Mouse (Mus musculus): Measurements from ENCODE around the gene Tgm2.

The Tgm2 gene

DNA sequence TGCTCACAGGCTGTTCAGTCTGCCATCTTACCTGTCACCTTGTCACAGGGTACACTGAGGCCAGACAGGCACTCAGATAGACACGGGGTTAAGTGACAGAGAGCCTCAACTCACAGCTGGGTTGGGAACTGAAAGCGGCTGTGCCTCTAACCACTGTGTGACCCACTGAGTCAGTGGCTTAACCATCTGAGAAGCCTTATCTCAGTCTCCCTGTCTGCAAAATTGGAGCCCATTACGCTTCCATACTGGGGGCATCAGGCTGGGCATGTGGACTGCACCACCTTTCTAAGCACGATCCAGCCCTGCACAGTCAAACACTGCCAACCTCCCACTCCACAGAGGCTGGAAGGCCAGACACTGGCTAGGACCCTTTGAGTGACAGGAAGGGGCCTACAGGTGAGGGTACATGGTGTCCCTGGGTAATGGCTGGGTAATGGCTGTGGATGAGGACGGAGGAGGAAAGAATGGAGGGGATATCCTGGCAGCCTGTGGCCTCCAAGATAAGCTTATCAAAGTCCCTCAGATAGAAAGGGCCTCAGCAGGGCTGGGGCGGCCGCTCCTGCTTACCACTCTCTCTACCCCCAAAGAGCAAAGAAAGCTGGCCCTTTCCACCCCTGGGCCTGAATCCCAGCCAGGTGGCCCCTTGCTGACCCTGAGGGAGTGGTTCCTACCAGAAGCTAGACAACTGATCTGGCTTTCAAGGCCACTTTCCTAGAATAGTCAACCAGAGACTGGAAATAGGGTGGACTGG, 4.4 kb downstream of the Tgm2 start:
- DNase-seq (ENCODE audit: low read depth in 2 of 2, low spot score in 2 of 2) = no peak

DNA sequence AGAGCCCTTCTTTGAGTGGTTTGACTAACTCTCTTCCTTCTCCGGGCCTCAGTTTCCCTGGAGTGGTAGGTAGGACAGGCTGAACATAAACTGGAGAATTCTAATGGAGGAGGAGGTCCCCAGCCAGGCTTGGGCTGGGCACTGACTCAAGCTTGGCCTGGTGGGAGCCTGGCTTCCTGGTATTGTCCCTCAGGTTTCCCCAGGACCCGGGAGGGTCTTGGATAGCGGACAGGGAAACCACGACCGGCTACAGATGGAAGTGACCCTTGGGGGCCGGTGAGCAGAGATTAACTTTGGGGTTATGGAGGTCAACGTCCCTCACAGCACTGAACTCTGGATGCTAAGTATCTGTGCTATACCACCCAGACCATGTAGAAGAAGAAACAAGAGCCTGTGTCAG, 5.0 kb downstream of the Tgm2 start:
- DNase-seq (ENCODE audit: low read depth in 2 of 2, low spot score in 2 of 2) = no peak

DNA sequence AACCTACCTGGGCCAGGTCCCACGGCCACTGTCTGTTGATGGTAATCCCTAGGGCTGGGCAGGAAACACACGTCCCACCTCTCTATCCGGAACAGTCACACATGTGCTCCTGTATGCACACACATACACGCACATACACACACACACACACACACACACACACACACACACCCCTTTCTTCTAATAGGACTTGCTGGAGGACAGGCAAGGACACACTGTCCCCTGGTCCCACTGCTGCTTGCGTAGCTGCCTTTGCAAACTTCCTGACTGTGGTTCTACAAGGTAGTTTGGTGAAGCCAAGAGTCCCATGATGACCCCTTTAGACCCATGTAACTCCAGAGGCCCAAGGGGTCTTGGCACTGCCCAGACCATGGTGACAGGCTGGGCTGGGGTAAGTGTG, 5.6 kb downstream of the Tgm2 start:
- no peak for DNase-seq (ENCODE audit: low read depth in 2 of 2, low spot score in 2 of 2)

DNA sequence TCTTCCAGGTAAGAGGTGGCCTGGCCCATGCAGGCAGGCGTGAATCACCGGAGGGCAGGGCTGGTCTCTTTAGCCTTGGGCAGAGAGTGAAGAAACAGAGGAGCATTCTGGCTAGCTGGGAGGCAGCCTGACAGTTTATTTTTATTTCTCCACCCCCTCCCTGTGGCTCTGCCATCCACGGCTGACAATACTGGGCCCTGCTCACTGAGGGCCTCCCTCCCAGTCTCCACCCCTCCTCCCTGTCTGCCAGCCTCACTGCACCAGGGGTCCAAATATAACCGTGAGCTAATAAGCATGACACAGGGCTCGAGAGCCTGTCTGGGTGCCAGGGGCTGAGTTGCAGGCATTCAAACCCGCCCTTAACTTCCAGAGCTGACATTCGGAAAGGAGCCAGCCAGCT, 6.6 kb downstream of the Tgm2 start:
- no peak for DNase-seq (ENCODE audit: low read depth in 2 of 2, low spot score in 2 of 2)

DNA sequence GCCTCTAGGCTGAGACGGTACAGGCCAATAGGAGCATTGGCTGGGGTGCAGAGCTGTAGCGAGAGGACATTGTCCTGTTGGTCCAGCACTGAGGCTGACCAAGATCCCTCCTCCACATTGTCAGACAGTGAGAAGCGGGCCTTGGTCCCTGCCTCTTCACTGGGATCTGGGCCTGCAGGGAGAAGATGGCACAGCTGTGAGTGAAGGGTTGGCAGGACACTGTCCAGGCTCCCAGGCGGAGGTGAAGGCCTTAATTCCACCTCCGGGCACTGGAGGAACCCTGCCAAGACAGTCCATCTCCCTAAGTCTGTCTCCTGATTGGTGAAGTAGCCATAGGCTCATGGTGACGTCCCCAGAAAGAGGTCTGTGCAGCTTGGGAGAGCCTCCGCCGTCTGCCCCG, 7.5 kb downstream of the Tgm2 start:
- DNase-seq (ENCODE audit: low read depth in 2 of 2, low spot score in 2 of 2) = no peak

DNA sequence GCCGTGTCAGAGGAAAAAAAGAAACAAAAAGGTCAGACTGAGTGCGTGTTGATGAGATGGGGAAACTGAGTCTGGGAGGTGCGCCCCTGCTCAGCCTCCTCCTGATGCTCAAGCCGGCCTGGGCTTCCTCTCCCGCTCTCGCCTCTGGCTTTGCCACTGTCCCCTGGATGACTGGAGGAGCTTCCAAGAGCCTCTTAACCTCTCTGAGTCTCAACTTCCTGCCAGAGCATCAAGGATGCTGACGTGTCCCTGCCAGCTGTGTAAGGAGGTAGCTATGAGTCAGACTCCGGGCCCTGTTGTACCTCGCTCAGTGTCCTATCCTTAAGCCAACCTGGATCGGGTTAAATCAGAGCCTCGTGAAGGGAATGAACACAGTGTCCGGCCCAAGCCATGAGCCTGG, 8.5 kb downstream of the Tgm2 start:
- no peak for DNase-seq (ENCODE audit: low read depth in 2 of 2, low spot score in 2 of 2)

DNA sequence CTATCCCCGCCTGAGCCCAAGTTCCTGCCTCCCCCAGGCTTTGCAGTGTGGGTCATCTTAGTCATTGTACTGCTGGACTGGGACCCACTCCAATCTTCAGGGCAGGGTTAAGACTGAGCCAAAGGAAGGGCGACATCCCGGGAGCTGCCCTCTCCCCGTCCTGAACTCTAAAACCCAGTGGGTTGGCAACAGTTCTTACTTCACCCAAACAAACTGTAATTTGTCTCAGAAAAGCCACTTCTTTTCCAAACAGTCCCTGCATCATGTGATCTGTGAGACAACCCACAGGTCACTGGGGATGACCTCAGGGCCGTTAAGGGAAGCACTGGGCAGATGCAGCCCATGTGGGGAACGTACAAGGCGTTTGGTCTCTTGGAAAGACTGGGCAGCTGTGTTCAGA, 10.0 kb downstream of the Tgm2 start:
- no peak for DNase-seq (ENCODE audit: low read depth in 2 of 2, low spot score in 2 of 2)

DNA sequence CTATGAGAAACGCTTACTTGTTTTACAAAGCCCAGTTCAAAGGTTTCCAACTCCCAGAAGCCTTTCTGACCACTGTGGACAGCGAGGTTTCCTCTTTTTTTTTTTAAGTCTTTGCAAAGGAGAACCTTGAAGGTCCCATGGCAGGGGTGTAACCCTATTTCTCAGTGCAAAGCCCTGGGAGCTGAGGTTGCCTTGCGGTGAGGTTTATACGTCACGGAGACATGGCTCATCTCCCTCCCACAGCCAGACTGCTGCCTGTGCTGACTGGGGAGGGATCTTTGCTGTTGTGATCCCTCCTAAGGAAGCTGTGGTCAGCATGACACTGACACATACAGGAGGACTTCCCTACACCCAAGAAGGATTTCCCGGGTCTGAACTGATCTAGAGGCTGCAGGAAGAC, 13.2 kb downstream of the Tgm2 start:
- DNase-seq (ENCODE audit: low read depth in 2 of 2, low spot score in 2 of 2) = peak; percentile 15 to 55

DNA sequence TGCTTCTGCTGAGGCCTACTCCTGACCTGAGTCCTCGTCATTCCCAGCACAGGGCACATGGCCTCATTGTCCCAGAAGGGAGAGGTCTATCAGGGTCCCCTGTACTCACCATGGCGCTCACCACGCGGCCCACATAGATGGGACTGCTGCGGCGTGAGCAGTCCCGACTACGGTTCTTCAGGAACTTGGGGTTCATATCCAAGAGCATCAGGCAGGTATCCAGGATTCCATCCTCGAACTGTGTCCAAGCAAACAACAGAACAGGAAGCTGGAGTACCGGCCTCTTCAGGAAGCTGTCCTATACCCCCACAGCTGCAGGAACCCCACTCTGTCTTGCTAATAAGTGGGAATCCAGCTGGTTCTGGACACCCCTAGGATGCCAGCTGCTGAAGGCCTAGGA, 13.9 kb downstream of the Tgm2 start:
- DNase-seq (ENCODE audit: low read depth in 2 of 2, low spot score in 2 of 2) = no peak

DNA sequence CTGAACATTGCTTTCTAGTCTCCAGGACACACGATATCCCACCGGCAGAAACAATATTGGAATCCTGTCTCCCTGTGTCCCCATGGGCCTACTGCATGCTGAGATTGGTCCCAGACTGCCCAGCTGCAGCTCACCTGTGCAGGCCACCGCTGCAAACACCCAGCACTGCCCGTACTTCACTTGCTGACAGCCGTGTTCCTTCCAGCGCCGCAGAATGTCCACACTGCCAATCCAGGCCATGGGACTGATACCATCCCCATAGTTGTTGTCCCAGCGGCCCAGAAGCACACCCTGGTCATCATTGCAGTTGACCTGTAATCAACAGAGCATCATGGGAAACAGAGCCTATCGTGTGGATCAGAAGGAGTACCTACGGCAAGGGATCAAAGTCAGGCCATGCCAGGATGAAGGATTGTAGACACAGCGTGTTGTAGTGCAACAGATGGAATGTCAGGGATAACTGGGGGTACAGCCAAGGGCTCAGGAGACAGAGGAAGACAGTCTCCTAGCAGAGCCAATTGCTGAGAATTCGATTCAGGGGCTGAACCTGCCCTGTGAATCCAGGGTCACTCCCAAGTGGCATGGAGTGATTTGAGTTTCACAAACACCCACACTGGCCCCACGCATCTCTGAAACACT, 14.9 kb downstream of the Tgm2 start:
- no peak for DNase-seq (ENCODE audit: low read depth in 2 of 2, low spot score in 2 of 2)

DNA sequence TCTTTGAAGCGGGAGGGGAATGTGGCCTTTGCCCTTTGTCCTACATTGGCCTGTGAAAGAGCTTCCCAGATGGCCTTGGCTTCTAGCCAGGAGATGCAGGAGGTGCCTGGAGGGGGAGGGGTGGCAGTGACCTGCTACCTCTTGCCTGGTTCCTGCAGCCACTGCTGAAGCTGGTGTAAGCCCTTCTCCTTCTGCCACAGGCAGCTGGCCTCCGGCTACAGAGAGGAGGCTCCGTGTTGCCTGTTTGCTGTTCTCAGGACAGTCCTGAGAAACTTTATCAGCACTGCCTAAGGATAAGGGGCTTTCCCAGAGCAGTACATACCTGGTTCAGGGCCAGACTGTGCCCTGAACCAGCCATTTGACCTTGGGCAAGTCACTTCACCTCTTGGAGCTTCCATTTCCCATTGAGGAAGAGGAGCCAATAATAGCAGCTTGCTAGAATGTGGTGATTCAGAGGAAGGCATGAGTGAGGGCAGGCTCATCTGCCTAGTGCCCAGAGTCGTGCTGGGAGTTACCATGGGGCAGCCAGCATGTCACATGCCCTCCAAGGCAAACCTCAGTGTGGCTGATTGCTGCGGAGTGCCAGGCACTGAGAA, 15.7 kb downstream of the Tgm2 start:
- DNase-seq (ENCODE audit: low read depth in 2 of 2, low spot score in 2 of 2) = no peak

DNA sequence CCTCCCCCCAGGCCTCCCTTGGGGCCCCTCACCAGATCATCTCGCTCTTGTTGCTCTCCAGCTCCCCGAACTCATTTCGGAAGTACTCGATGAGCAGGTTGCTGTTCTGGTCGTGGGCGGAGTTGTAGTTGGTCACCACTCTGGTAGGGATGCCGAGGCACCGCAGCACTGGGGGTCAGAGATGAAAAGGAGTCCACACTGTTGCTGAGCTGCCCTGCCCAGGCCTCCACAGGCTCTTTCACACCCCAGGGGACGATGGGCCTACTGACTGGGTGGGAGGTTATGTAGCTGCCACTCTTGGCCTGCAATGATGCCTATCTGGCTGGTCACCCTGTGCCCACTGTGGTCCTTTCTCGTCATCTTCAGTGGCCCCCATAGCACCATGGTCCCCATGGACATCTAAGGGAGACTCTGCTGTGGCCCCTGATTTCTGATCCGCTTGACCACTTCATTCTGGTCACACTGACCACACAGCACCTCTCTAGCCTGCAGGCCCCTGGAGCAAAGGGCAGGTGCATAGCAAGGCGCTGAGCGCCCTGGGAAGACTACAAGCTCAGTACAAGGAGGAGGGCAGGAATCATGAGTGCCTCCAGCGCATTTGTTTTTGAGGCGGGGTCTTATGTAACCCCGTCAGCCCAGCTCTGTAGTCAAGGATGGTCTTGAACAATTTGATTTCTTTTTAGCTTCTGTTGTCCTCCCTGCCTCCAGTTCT, 16.8 kb downstream of the Tgm2 start:
- no peak for DNase-seq (ENCODE audit: low read depth in 2 of 2, low spot score in 2 of 2)

DNA sequence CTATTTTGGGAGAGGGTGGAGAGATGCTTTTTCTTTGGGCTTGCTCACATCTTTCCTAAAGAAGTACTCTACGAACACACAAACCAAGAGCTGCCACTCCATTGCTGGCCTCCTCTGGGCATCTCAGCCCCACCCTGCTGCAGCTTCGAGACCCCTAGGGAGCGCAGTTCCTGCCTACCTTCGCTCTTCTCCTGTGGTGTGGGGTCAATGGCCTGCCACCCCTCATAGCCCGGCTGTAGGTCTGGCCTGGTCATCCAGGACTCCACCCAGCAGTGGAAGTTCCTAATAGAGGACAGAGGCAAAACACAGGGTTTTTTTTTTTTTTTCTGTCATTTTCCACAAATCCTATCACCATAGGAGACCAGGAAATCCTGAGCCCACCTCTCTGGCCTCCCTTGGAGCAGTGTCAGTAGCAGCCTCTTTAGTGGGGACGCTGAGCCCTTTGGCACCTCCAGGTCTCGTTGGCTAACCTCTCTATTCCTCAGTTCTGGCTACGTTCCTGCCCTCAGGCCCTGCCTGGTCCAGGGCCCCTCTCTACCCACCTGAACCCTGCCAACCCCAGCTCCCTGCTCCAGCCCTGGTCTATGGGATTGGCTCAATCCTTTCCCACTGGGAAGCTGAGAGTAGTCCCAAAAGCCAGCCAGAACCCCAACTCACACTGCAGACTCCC, 17.6 kb downstream of the Tgm2 start:
- no peak for DNase-seq (ENCODE audit: low read depth in 2 of 2, low spot score in 2 of 2)

DNA sequence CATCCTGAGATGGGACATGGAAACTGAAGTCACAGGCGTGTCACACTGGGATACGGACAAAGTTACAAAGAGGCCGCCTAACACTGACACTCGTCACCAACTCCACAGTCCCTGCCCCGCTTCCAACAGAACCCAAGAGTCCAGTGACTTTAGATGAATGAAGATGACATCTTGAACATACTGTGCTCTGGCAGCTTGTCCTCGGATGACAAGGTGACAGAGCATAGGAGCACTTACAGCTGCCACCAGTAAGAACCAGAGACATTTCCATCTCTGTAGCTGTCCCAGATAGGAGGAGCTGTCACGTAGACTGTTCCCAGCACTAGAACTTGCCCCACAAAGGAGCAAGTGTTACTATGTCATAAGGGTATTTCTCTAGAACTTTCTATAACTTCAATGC, 18.4 kb downstream of the Tgm2 start:
- no peak for DNase-seq (ENCODE audit: low read depth in 2 of 2, low spot score in 2 of 2)

DNA sequence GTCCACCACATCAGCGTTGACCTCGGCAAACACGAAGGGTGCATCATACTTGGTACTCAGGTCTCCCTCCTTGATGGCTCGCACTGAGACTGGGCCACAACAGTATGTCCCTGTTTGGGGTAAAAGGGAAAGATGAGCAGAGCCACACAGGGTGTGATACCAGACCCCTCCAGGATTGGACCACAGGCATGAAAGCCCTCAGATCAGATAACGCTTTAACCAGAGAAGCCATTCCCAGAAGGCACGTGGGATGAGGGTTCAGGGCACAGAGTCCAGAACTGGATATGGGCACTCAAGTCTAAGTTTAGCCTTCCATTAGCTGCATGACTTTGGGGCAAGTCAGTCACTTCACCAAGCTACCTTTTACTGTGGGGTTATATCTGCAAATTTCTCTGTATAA, 19.0 kb downstream of the Tgm2 start:
- DNase-seq (ENCODE audit: low read depth in 2 of 2, low spot score in 2 of 2) = no peak

DNA sequence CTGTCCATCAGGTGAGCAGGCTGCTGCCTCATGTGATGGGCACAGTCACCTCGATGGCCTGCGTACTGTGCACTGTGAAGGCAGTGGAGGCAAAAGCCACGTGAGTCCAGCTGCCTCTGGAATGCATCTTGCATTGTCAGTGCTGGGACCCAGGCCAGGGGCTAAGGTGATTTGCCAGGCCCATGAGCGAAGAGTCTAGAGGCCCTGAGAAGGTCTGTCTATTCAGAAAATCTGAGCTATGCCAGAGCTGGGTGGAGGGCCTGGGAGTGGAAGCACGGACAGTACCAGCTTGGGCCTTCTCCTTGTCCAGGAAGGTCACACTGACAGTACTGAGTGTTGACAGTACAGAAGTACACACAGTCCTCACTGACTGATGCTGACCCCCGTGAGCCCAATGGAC, 23.4 kb downstream of the Tgm2 start:
- no peak for DNase-seq (ENCODE audit: low read depth in 2 of 2, low spot score in 2 of 2)

DNA sequence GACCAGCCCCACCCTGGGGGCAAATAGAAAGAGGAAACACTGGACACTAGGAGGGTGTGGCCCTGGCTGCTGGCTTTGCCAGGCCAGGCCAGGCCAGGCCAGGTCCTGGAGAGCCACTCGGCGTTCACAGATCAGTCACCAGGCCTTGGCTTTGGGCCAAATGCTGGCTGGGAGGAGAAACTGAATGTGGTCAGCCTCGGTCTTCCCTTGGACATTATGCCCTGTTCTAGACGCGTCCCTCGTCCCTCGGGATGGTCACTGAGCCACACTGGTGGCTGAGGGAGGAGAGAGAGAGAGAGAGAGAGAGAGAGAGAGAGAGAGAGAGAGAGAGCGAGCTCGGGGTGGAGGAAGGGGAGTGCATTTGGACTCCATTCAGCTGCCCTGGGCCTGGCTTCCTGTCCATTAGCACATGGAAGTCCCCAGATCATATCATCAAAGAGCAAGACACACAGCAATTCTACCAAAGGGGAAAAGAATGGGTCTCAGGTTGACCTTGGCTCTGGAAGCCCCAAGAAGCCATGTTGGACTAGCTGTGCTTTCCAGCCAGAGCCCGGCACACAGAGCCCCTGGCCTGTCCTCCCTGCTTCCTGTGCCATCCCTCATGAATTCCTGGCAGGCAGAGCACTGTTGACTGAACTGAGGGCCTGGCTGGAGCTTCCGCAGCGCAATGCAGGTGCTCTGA, 24.4 kb downstream of the Tgm2 start:
- DNase-seq (ENCODE audit: low read depth in 2 of 2, low spot score in 2 of 2) = no peak

DNA sequence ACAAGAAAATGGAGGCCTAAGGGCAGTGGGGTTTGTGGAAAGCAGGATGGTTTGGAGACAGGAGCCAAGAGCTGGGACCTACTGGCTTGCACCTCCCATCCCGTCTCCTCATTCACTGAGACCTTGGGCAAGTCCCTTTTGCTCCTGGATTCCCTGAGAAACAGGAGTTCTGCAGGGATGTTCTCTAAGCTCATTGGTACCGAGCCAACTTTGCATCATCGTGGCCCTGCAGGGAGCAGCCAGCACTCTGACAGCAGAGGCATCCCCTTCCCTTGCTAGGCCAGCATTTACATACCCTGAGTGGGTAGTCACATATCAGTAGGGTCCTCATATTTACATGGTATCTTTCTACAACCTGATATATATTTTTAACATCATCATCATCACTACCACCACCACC, 25.4 kb downstream of the Tgm2 start:
- no peak for DNase-seq (ENCODE audit: low read depth in 2 of 2, low spot score in 2 of 2)

DNA sequence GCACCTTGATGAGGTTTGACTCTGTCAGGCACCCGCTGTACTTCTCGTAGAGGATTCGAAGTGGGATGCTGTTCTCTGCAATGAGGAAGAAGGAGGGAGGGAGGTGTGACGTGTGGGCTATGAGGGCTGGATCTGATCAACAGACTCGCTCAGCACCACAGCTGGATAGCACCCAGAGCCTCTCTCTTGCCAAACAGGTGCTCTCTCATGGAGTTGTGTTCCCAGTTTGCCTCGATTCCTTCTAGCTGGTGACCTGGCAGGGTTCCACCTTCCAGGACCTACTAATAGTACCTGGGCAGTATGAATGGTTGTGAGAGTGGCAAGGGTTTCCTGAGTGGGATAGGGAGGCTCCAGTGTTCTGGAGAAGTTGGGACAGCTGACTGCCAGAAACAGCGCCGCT, 26.0 kb downstream of the Tgm2 start:
- no peak for DNase-seq (ENCODE audit: low read depth in 2 of 2, low spot score in 2 of 2)

DNA sequence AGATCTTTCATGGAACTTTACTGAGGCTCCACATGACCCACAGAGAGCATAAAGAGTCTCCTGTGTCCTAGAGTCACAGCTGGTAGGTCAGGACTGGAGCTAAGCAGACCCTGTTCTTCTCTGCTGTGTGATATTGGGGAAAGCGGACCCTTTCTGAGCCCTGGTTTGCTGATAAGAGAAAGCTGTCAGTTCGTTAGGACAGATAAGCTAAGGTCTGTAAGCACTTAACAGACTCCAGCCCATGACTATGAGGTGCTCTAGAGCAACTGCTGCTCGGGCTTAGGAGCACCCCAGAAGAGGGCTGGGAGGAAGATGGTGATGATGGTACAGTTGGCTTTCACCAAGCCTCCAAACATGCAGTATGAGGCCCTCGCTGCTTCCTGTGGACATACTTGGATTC, 27.1 kb downstream of the Tgm2 start:
- DNase-seq (ENCODE audit: low read depth in 2 of 2, low spot score in 2 of 2) = no peak

DNA sequence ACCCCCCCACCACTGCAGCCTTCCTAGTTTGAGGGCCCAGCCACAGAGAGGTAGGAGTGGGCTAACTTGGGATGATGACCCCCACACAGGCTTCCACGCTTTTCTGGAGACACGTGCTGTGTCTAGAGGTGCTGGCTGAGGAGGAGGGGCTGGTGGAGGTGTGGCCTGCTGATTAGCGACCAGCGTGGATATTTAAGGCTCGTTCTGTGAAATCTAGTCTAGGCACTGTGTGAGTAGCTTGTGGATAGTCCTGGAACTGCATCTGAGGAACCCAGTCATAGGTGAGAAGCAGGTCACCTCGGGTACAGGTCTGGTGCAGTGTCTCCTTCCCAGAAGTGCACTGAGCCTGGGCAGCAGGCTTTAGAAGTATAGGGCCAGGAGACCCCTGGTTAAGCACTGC, 29.6 kb downstream of the Tgm2 start:
- no peak for DNase-seq (ENCODE audit: low read depth in 2 of 2, low spot score in 2 of 2)

All from CD8-positive naive resting alpha-beta T cell, adult 2 months (primary cell).